ENCODE assay signal across 10 mouse cellular contexts in the genomic region with DNA sequence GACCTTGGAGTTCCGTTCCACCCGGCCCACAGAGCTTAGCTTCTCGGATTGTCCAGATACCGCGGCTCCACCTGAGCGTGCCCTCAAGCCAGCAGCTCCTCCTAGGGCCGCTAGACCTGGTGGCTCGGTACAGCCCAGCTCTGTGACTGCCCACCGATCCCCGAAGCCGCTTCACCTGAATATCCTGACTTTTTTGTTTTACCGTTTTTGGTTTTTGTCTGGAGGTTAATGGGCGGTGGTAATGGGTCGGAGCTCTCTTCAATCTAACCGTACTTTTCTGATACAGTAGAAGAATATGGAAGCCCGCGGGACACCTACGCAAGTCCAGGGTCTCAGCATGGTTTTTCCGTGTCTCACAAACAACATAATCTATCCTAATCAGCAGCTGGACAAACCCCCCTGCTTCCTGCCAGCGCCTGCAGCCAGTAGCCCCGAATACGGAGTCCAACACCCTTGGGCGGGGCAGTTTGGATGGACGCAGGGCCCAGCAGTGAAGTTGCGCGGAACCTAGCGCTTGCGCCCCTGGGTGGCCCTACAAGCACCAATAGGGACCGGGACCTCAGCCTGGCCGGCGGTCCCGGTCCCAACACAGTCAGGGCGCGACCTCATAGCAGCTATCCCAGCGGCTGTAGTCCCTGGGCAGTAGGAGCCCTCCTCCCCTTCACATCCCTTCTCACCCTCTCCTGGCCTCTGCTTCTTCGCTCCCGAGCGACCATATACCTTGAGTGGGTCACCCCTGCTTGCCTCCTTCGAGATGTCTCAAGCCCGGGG. TPM values are rescaled to one million over a fixed set of nuclear protein-coding genes. Genes with fewer than 3 reads are reported as not detected.
DNase-seq lines count a peak whose midpoint lies in the region; ATAC-seq lines count a peak whose summit lies in the region.
"Had no signal": no experiment of that assay in that cellular context is flagged by ENCODE, and none has a peak within 500 bp of the region (broad histone marks: within the 10 kb centered on the region; RNA-seq: fewer than 3 reads in every experiment).

No protein-coding gene starts in this region.

- peaks cover 94% of the 10 kb centered on the region for H3K27me3 ChIP-seq in lung, embryonic 15.5 days
- H3K27me3 ChIP-seq in limb, embryonic 10.5 days (ENCODE audit: low read depth, poor library complexity, severe bottlenecking), result peaks cover 92% of the 10 kb centered on the region
- H3K27me3 ChIP-seq in stomach, embryonic 16.5 days (ENCODE audit: control insufficient read depth, insufficient read depth, low read length), result peaks cover 42% of the 10 kb centered on the region

- H3K4me1 ChIP-seq in lung, embryonic 15.5 days, result peaks cover 8% of the 10 kb centered on the region
- H3K4me1 ChIP-seq in limb, embryonic 10.5 days, result peaks cover 32% of the 10 kb centered on the region
- H3K4me1 ChIP-seq in stomach, embryonic 16.5 days (ENCODE audit: control insufficient read depth, insufficient read depth, low read length), result peaks cover 8% of the 10 kb centered on the region
- H3K4me1 ChIP-seq: hindbrain, embryonic 15.5 days had no signal

- no peaks in the 10 kb centered on the region for H3K36me3 ChIP-seq in lung, embryonic 15.5 days
- H3K36me3 ChIP-seq in limb, embryonic 10.5 days, result no peaks in the 10 kb centered on the region
- no peaks in the 10 kb centered on the region for H3K36me3 ChIP-seq in stomach, embryonic 16.5 days (ENCODE audit: control insufficient read depth, insufficient read depth, low read length)
- H3K36me3 ChIP-seq: hindbrain, embryonic 15.5 days had no signal

- peak; percentile 23; the same call in 1 of the 2 replicates for ATAC-seq in lung, embryonic 15.5 days (ENCODE audit: borderline replicate concordance, extremely low read depth, low FRiP score, low TSS enrichment)
- no peak; the same call in 1 of the 2 replicates for ATAC-seq in stomach, embryonic 16.5 days (ENCODE audit: insufficient read depth, low FRiP score)

- WGBS in lung, embryonic 15.5 days, result 2% methylated on average over 40 of the region's 40 CpGs
- WGBS in limb, embryonic 10.5 days, result under 1% methylated on average over 40 of the region's 40 CpGs
- WGBS in stomach, embryonic 16.5 days, result 2% methylated on average over 40 of the region's 40 CpGs

- H3K4me3 ChIP-seq in lung, embryonic 15.5 days, result 0 out of 2 replicates have a peak overlapping the region, but pooled peaks have one; percentile 0
- H3K4me3 ChIP-seq in limb, embryonic 10.5 days, result peak overlapping the region; percentile 31
- peak overlapping the region; percentile 35 for H3K4me3 ChIP-seq in stomach, embryonic 16.5 days (replicated peaks; ENCODE audit: low read length)
- H3K4me3 ChIP-seq: hindbrain, embryonic 15.5 days had no signal

- DNase-seq in lung, postnatal 36 days, result no peak
- peak; percentile 1 for DNase-seq in gonadal fat pad, adult 2 months (ENCODE audit: low read depth)
- DNase-seq in limb, embryonic 10.5 days (ENCODE audit: low spot score), result peak; percentile 63
- no peak for DNase-seq in thymus, postnatal 0 days (ENCODE audit: low spot score)
- no peak for DNase-seq in gastrocnemius, postnatal 10 days
- DNase-seq: lung, postnatal 14 days had no signal

- no peaks in the 10 kb centered on the region for H3K9me3 ChIP-seq in lung, embryonic 15.5 days
- H3K9me3 ChIP-seq in limb, embryonic 10.5 days (replicated peaks), result no peaks in the 10 kb centered on the region
- no peaks in the 10 kb centered on the region for H3K9me3 ChIP-seq in stomach, embryonic 16.5 days (replicated peaks; ENCODE audit: control insufficient read depth, low read length)
- H3K9me3 ChIP-seq: hindbrain, embryonic 15.5 days had no signal

- H3K9ac ChIP-seq in lung, embryonic 15.5 days, result no peak overlapping the region
- H3K9ac ChIP-seq in stomach, embryonic 16.5 days (ENCODE audit: low read length), result peak overlapping the region; percentile 52
- H3K9ac ChIP-seq: hindbrain, embryonic 15.5 days had no signal

- peak overlapping the region; percentile 21; the same call in 1 of the 2 replicates for H3K4me2 ChIP-seq in lung, embryonic 15.5 days
- peak overlapping the region; percentile 50 for H3K4me2 ChIP-seq in stomach, embryonic 16.5 days (ENCODE audit: low read depth, low read length)
- H3K4me2 ChIP-seq: hindbrain, embryonic 15.5 days had no signal

- H3K27ac ChIP-seq in lung, embryonic 15.5 days, result no peak overlapping the region
- H3K27ac ChIP-seq in limb, embryonic 10.5 days, result no peak overlapping the region
- H3K27ac ChIP-seq in stomach, embryonic 16.5 days (ENCODE audit: low read length), result no peak overlapping the region
- H3K27ac ChIP-seq: hindbrain, embryonic 15.5 days had no signal

RNA-seq across cellular contexts. Expression of gene Pitx2, which starts 25.3 kb away (rescaled TPM):
- polyA plus RNA-seq in lung, embryonic 15.5 days (2015; fragmentation: Nextera tagmentation; extraction: Ambion mirVana), result 3.0 and 6.3 TPM in 2 replicates
- 0.28 and 1.5 TPM in 2 replicates for polyA plus RNA-seq in gonadal fat pad, adult 2 months (2012; rRNA removed)
- polyA plus RNA-seq in limb, embryonic 10.5 days (2016; fragmentation: Nextera tagmentation; extraction: Ambion mirVana), result 25.6 and 39.1 TPM in 2 replicates
- 19.0 and 22.1 TPM in 2 replicates for polyA plus RNA-seq in stomach, embryonic 16.5 days (2015; fragmentation: Nextera tagmentation; extraction: Ambion mirVana)
- 0.20 and 0.40 TPM in 2 replicates for polyA plus RNA-seq in thymus, postnatal 0 days (2015; fragmentation: Nextera tagmentation; extraction: Ambion mirVana)
- total RNA-seq in gastrocnemius, postnatal 10 days (2021), result 1 to 10 TPM; 8.8 to 9.2 TPM
- polyA plus RNA-seq: spleen, adult 2 months had no signal

Comparison
In these comparisons a context has a peak if more than half of its experiments do, and no peak if none do; other contexts are left out.
1. DNase-seq: peak in gonadal fat pad, adult 2 months (single experiment) and limb, embryonic 10.5 days (single experiment); none in lung, postnatal 36 days (single experiment), thymus, postnatal 0 days (single experiment) and gastrocnemius, postnatal 10 days (single experiment).
2. Peak in every context shown above with its lines, with median percentiles within 50 percentile points of each other: H3K4me3 ChIP-seq.